In genomic region chr11:19016481-19017220, GRCm38 (mm10) we compare ENCODE assay signal across 8 mouse cellular contexts. TPM values are rescaled to one million over a fixed set of nuclear protein-coding genes. Genes with fewer than 3 reads are reported as not detected.
DNase-seq lines count a peak whose midpoint lies in the region; ATAC-seq and TF ChIP-seq lines count a peak whose summit lies in the region.

No protein-coding gene starts in this region.

- no peaks in the 10 kb centered on the region for H3K9me3 ChIP-seq in heart, embryonic 12.5 days (replicated peaks)
- no peaks in the 10 kb centered on the region for H3K9me3 ChIP-seq in liver, embryonic 14.5 days (ENCODE audit: control insufficient read depth, low read length)

- TF ChIP-seq CTCF in liver, embryonic 14.5 days (IDR thresholded peaks at IDR 0.05; ENCODE audit: low read depth) = no peak

- peaks cover 36% of the 10 kb centered on the region for H3K36me3 ChIP-seq in heart, embryonic 12.5 days
- H3K36me3 ChIP-seq in liver, embryonic 14.5 days (replicated peaks; ENCODE audit: control insufficient read depth, insufficient read depth, low read depth) = no peaks in the 10 kb centered on the region

- no peaks in the 10 kb centered on the region for H3K27me3 ChIP-seq in heart, embryonic 12.5 days (replicated peaks)
- peaks cover 65% of the 10 kb centered on the region for H3K27me3 ChIP-seq in liver, embryonic 14.5 days (ENCODE audit: control insufficient read depth, insufficient read depth, low read length)

- peak overlapping the region; percentile 100 for H3K9ac ChIP-seq in heart, embryonic 12.5 days
- peak overlapping the region; percentile 45 for H3K9ac ChIP-seq in liver, embryonic 14.5 days (replicated peaks)

- ATAC-seq in heart, embryonic 12.5 days (ENCODE audit: insufficient number of reproducible peaks, low FRiP score) = no peak
- no peak for ATAC-seq in liver, embryonic 14.5 days (ENCODE audit: insufficient read depth)

- H3K4me2 ChIP-seq in heart, embryonic 12.5 days = peak overlapping the region; percentile 100
- H3K4me2 ChIP-seq in liver, embryonic 14.5 days (ENCODE audit: low read depth) = peak overlapping the region; percentile 77

- H3K4me3 ChIP-seq in heart, embryonic 12.5 days = peak overlapping the region; percentile 68
- H3K4me3 ChIP-seq in liver, embryonic 14.5 days (ENCODE audit: insufficient read depth in 1 of 2, low read depth in 2 of 2, low read length in 2 of 2) = peak overlapping the region; percentile 52 to 53

- WGBS in heart, embryonic 12.5 days = 1% methylated on average over 10 of the region's 10 CpGs
- 2% methylated on average over 10 of the region's 10 CpGs for WGBS in liver, embryonic 14.5 days (ENCODE audit: insufficient replicate concordance)

- peak; percentile 19 for DNase-seq in adrenal gland, postnatal 14 days
- DNase-seq in adrenal gland, postnatal 36 days = no peak
- peak; percentile 58 for DNase-seq in 3T3-L1 (ENCODE audit: low read depth, low spot score)
- DNase-seq in liver, embryonic 14.5 days (ENCODE audit: low read depth in 3 of 3, low spot score in 3 of 3) = no peak
- DNase-seq in ovary, adult 18-20 months (ENCODE audit: low spot score) = no peak
- DNase-seq in thymus, postnatal 25 days = no peak
- no peak for DNase-seq in spleen, postnatal 10 days (ENCODE audit: low spot score in 2 of 2)

- H3K27ac ChIP-seq in heart, embryonic 12.5 days (ENCODE audit: poor library complexity, severe bottlenecking) = peak overlapping the region; percentile 93
- no peak overlapping the region for H3K27ac ChIP-seq in liver, embryonic 14.5 days

- H3K4me1 ChIP-seq in heart, embryonic 12.5 days (replicated peaks) = peaks cover 26% of the 10 kb centered on the region
- H3K4me1 ChIP-seq in liver, embryonic 14.5 days (replicated peaks; ENCODE audit: control insufficient read depth in 2 of 2, insufficient read depth in 2 of 2, low read length in 1 of 2) = peaks cover 0 to 11% of the 10 kb centered on the region in 2 experiments; a peak in 2 of 4 replicates

- TF ChIP-seq EP300 in liver, embryonic 14.5 days (IDR thresholded peaks at IDR 0.05; ENCODE audit: low read depth) = no peak

RNA-seq across cellular contexts. Expression of gene Meis1, which starts 2.1 kb away (rescaled TPM):
- 57.0 and 57.5 TPM in 2 replicates for total RNA-seq in adrenal gland, postnatal 14 days (2021)
- total RNA-seq in adrenal gland, postnatal 36 days (2021) = 10 to 100 TPM; 56.0 to 57.4 TPM
- 75.9 and 81.4 TPM in 2 replicates for polyA plus RNA-seq in heart, embryonic 12.5 days (2016; fragmentation: Nextera tagmentation; extraction: Ambion mirVana)
- 4.8 and 6.2 TPM in 2 replicates for polyA plus RNA-seq in liver, embryonic 14.5 days (2012; rRNA removed)
- 5.6 and 5.8 TPM in 2 replicates for polyA plus RNA-seq in liver, embryonic 14.5 days (2014; fragmentation: Nextera tagmentation; extraction: Ambion mirVana)

Comparison
In these comparisons a context has a peak if more than half of its experiments do, and no peak if none do; other contexts are left out.
1. DNase-seq: peak in adrenal gland, postnatal 14 days (single experiment) and 3T3-L1 (single experiment); none in adrenal gland, postnatal 36 days (0 of 2), liver, embryonic 14.5 days (0 of 3), ovary, adult 18-20 months (single experiment), thymus, postnatal 25 days (single experiment) and spleen, postnatal 10 days (0 of 2).